Mouse (Mus musculus): Measurements from ENCODE around the gene Vmn1r163.
"Not testable (repeated sequence)": the region's sequence is repeated elsewhere in the genome, so short reads cannot be mapped to it uniquely, and the experiment has no call there.

The Vmn1r163 gene

GRCm38 (mm10) chr7:23055240-23055639, at the start of gene Vmn1r163:
Vmn1r163 (plus strand) TSS chr7:23055540.
- DNase-seq (ENCODE audit: low spot score in 2 of 2), result not testable (repeated sequence)

GRCm38 (mm10) chr7:23019823-23020222, 35.5 kb upstream of the Vmn1r163 start, which contains the start of gene Gm4216:
Gm4216 (minus strand) TSS chr7:23019923.
- not testable (repeated sequence) for DNase-seq (ENCODE audit: low spot score in 2 of 2)

- DNase-seq (ENCODE audit: low spot score in 2 of 2), result not testable (repeated sequence)
These were observed 12.0 kb downstream of the Vmn1r163 start, which contains the start of gene Gm8720 for GRCm38 (mm10) chr7:23067356-23067755. Gm8720 (minus strand) TSS chr7:23067456.

All from frontal cortex, postnatal 14 days (tissue).